Mouse (Mus musculus) E14TG2a.4 (cell line): ENCODE results near the gene Tuba3a.

Source experiments
- CTCF ChIP-seq: conservative IDR thresholded peaks from 2 replicates; pipeline ENCODE4 v1.5.1; 2014; ENCODE audit warnings: low read length
- NANOG ChIP-seq: IDR thresholded peaks from 2 replicates; pipeline ENCODE4 v1.6.1; 2014; ENCODE audit warnings: borderline replicate concordance, low read length, mixed read lengths

DNA sequence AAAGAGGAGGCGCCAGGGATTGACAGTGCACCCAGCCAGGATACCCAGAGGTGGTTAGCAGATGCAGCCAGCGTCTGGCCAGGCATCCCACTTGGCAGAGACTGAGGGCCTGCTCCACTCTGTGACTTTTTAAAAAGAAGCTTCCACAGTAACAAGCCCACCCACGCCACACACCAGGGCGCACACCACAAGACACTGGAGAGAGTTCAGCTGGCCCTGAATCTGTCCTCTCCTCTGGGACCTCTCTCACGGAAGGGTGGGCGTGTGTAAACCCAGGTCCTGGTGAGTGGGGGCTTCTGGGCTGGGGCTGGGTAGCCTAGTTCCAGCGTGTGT is 28.4 kb upstream of the Tuba3a start:
- TF ChIP-seq CTCF (no peak), NANOG (no peak)
